Mouse (Mus musculus) skeletal muscle tissue, adult 2 months (tissue): Measurements from ENCODE around the gene Pld1.
"Not testable (repeated sequence)": the region's sequence is repeated elsewhere in the genome, so short reads cannot be mapped to it uniquely, and the experiment has no call there.

Experiments used
- DNase-seq: peaks from one replicate; pipeline ENCODE4 v3.0.0-alpha.2; 2012; ENCODE audit warnings: low read depth, low spot score

Gene Pld1

DNA sequence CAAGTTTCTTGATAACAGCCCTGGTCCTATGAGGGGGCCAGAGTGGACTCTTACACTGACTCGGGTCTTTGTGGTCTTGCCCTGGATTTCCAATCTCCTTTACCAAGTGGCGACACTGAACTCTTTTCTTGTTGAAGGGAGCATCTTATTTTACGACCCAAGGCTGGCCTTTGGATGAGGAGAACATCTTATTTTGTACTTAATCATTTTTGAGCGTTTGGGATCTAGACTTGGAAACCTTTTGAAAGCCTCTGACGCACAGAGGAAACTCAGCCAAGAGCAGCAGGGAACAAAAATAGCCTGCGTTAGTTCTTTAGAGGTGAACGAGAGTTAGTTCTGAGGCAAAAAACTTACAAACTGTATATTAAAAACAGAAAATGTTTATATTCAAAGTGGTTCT, 4.5 kb downstream of the Pld1 start:
- peak; percentile 69 for DNase-seq

DNA sequence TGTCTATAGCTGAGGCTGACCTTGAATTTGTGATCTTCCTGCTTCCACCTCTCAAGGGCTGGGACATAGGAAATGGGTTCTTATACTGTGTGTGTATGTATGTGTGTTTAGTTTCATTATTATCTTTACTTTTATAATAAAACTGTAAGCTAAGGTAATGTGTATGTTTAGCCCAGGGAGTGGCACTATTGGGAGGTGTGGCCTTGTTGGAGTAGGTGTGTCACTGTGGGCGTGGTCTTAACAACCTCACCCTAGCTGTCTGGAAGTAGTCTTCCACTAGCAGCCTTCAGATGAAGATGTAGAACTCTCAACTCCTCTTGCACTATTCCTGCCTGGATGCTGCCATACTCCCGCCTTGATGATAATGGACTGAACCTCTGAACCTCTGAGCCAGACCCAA, 6.9 kb downstream of the Pld1 start:
- not testable (repeated sequence) for DNase-seq

DNA sequence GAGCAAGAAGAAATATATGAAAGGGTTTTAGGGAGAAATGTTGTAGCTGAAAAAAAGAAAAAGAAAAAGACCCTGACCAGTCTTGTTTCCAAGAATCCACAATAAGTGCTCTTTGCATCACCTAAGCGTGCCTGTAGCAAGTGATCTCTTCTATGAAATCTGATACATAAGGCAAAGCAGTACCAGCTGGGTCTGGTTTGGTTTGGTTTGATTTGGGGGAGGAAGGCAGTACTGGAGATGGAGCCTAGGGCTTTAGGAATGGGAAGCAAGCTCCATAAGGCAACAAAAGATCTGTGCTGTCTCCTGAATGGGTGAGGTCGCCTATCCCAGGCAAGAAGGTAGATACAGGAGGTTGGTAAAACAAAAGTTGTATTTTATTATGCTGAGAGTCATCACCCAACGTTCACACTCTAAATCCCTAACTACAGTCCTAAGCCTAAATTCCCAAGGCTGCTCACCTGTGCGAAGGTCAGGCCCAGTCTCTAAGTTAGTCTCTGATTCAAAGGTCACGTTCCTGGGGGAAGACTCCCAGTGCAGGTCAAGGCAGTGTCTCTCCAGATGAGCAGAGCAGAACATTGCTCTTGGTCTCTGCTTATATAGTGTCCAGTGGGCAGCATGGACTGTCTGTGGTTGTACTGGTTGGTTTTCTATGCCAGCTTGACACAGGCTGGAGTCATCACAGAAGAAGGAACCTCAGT, 10.8 kb downstream of the Pld1 start:
- DNase-seq: no peak

DNA sequence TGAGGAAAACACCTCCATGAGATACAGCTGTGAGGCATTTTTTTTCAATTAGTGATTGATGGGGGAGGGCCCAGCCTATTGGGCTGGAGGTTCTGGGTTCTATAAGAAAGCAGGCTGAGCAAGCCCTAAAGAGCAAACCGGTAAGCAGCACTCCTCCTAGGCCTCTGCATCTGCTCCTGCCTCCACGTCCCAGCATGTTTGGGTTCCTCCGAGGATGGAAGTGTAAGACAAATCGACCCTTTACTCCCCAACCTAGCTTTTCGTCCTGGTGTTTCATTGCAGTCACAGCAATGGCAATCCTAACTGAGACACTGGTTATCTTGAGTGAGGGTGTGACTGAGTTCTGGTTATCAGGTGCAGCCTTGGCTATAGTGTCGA, 11.4 kb downstream of the Pld1 start:
- no peak for DNase-seq

DNA sequence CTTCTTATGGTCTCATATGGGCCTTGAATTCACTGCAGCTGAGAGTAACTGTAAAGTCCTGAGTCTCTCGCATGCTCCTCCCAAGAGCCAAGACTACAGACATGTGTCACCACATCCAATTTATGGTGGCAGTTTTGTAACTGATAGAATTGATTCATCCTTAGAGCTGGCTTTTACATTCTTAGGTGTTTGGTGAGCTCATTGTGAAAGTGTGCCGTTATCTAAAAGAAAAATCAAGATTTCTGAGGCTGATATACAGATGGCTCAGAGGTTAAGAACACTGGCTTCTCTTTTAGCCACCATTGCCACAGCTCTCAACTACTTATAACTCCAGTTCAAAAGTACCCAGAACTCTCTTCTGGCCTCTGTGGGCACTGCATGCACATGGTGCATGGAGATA, 12.2 kb downstream of the Pld1 start:
- no peak for DNase-seq

DNA sequence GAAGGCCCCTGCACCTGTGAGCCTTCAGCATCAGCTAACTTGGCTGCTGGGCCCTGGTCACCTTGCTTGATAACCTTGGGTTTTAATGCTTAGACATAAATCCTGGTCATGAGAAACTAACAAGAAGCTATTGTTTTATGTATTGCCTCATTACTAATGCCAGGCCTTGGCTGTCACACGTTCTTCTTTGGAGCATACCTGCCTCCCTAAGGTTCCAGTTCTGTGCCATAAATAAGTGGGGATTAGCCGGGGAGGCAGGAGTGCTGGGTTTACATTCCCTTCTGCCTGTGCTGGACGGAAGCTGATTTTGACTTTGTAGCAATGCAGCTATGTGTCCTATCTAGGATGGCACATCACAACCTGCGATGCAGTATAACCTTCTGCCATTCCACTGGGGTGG, 13.2 kb downstream of the Pld1 start:
- no peak for DNase-seq

DNA sequence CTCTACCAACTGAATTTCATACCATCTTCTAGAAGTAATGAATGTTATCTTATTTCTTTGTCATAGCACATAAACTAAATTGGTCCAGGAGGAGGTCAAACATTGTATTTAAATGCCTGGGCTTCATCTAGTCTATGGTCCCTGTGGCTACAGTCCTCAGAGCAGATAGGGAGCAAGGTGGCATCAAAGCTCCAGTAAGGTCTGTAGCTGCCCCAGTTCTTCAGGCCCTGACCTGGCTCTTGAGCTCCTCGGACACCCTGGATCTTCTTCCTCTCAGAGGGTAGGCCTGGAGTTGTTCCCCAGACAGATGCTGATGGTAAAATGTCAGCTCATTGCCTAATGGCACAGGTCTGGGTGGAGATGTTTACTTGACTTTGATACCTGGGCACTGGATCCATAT, 17.5 kb downstream of the Pld1 start:
- no peak for DNase-seq

DNA sequence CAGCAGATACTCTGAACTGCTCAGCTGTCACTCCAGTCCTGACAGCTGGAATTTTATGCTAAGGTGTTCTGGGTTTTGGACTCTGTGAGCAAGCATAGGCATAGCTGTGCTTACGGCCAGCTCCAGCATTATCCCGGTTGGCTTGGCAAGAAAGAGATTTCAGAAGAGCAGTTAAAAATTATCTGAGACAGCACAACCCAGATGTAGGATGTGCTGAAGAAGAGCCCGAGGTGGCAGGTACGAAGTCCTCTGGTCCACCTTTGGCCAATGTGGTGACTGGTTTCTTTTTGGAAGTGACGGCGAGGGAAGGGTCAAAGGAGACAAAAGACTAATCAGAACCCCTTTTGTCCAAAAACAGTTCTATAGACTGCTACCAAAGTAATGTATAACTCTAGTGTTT, 20.7 kb downstream of the Pld1 start:
- DNase-seq: no peak

DNA sequence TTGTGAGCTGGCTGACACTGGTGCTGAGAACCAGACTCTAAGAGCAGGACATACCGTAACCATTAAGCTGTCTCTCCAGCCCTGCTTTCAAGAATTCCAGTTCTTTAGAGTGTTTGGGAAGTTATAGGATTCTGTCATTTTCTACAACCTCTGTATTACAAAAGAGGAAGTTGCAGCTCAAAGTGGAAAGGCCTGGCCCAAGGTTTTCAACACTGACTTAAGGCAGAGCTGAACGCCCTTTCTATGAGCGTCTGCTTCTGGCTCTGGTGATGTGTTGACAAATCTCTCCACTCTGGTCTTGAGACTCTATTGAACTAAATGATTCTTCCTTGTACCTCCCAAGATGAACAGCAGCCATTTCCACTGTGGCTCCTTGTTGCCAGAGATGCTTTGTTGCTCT, 22.7 kb downstream of the Pld1 start:
- DNase-seq: no peak

DNA sequence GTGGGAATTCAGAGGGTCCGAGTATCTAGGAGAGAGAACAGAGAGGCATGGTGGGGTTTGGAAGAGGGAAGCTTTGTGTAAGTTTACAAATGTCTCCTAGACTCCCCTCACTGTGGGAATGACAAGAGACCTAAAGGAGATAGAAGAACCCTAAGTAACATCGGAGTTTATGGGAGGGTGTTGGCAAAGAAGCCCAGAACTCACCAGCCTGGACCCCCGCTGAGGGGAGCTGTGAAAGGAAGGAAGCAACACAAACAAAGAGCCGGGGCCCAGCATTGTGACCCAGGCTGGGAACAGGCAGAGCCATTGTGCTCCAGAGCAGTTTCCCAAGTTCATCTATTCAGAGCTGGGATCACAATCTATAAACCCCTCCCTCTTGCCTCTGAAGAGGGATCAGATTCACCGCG, 25.3 kb downstream of the Pld1 start:
- no peak for DNase-seq

DNA sequence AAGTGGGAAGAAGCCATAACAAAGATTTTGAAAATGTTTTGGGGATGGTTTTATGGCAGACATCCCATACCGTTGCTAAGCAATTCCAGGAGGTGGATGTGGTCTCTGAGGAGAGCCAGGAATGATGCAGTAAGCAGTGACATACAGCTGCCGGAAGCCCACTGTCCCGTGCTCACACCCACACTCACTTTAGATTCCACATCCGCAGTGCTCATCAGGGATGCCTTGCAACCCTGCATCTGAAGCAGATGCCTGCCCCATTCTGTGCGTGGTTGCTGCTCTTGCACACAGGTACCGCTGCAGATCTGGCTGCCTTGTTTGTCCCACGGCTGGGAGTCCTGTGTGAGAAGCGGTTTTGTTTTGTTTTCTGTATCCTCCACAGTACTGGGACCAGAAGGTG, 30.2 kb downstream of the Pld1 start:
- no peak for DNase-seq

DNA sequence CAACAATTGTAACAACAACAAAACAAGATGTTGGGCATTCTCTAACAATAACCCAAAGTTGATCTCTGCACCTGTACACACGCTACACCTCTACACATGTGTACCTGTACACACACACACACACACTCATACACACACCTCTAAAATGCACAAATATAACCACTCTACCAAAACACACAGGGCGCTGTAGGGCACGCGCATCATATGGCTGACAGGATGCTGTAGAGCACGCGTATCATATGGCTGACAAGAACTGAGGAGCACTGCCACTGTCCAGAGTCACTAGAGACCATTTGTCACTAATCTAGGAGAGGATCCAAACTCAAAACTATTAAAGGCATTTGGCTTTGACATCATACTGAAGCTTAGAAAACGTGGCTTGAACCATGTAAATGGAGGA, 35.4 kb downstream of the Pld1 start:
- no peak for DNase-seq

DNA sequence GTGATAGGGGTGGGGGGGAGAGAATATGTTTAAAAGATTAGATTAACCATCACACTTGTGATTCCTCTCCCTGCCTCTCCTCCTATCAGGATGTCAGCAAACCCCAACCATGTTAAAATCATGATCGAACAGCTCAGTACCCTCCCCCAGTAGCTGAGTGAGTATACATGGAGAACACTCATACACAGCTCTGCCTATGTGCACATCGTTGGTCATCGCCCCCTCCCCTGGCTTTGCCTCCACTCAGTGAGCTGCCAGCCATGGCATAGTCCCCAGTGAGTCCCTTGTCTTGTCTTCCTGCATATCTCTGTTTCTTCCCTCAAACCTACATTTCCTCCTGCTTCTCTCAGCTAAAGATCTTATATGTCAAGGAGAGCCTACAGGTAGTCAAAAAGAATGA, 36.5 kb downstream of the Pld1 start:
- DNase-seq: no peak

DNA sequence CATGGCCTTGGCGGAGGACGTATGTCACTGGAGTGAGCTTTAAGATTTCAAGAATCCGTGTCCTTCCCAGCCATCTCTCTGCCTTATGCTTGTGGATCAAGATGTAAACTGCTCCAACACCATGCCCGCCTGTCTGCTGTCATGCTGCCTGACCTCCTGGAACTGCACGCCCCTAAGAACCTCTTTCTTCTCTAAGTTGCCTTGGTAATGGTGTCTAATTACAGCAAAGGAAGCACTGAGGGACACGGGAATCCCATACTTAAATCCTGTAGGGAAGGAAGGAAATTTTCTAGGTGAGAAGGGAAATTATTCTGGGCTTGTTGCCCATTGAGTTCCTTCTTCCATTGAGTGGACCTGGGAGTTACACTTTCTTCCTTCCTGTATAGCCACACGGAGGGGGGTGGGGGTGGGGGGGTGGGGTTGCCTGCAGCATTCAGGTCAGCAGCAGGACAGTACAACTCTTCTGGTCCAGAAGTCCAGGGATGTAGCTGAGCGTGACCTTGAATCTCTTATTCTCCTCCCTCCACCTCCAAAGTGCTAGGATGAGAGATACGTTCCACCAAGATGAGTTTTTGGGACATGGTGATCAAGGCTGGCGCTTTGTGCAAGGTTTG, 38.5 kb downstream of the Pld1 start:
- DNase-seq: no peak

DNA sequence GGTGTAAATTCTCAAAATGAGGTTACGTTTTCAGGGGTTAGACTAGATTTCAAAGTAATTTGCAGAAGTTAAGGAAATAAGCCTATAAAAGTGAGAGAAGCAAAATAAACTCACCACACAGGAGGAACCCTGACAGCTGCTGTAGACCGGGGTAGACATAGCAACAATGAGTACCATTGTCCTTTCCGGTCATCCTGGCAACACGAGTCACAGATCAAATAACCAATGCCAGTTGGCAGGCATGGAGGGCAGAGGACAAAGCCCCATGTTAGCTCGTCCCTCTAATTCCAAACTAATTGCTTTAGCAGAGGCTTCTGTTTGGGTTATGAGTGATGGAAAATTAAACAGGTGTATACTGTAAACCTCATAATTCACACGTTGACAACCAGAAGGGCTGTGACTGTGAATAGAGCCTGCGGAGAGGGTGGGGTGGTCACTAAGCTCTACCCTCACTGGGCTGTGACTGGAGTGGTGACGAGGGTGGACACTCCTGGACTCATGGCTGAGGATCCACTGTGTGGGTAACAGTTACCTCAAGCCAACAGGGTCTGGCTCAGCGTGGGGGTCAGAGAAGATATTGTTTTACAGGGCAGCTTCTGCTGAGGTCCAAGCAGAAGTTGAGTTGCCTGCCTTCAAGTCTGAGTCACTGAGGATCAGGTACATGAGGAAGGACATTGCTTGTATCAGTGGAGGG, 39.7 kb downstream of the Pld1 start:
- no peak for DNase-seq

DNA sequence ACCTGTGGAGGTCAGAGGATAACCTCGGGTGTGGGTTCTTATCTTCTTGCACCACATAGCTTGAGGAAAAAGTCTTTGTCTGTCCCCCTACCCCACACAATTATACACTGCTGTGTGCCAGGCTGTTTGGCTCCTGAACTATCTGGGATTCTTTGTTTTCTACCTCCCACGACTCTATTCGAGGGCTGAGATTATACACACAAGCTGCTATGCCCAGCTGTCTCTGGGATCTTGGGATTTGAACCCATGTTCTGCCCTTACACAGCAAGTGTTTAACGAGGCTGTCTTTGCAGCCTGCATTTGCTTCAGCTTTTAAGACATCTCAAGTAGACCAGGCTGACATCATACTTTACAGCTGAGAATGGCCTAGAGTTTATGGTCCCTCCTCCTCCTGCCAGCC, 43.1 kb downstream of the Pld1 start:
- DNase-seq: no peak

DNA sequence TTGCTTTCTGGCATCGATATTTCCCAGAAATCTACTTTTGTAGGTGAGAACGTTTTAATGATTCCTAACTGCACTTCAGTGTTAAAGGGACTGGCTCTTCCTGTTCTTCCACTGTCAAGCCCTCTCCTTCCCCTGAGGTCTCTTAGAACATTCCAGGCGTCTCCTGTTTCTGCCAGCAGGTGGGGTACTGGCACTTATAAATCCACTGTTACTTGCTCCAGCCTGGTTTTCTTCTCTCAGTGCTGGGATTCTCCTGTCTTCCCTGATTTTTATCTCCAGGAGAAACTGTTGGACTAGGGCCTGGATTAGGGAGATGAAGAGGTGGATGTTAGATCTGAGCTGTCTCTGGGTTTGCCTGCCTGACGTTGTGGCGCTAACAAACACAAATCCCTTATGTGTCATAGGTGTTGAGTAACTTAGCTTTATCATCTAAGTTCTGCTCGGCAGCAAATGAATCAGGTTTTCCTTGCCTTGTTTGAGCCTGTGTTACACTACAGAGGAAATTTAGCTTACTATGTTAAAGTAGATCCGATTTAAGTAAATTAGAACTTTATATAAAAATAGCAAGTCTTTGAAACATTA, 44.0 kb downstream of the Pld1 start:
- peak; percentile 66 for DNase-seq

DNA sequence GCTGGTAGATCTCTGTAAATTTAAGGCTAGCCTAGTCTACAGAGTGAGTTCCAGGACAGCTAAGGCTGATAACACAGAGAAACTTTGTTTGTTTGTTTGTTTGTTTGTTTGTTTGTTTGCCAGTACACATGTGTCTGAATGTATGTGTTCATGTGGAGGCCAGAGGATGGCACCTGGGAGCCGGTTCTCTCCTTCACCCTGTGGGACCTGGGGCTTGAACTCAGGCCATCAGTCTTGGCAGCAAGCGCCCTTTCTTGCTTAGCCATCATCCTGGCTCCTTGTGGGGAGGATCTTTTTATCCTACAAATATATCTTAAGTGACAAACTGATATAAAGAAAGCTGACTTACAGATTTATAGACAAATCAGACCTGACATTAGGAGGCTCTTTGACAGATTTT, 44.8 kb downstream of the Pld1 start:
- no peak for DNase-seq

DNA sequence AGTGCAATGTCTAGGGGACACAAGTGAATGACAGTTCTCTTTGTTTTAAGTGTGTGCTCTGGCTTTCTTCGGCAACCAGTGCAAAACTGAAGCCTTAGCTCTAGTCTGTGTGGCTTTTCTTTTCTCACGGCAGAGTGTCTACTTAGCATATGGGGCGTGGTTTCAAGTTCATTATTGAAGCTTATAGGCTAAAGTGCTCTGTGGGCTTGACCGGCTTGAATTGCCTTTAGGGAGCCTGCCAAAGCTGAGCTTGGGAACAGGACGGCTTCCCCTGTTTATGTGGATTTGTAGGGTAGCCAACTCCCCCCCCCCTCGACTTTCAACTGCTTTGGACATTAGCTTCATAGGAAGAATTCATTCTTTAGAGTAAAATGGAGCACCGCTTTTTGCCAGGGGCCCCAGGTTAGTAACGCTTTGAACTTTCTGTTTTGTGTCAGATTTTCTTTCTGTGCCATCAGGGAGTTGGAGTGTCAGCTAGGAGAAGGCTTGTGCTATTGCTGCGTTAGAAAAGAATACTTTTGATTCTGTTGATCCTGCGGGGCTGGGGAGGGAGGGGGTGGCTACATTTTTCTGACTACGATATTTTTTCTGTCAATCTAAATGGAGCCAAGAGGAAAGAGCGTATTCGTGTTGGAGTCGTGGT, 45.6 kb downstream of the Pld1 start:
- DNase-seq: peak; percentile 87

DNA sequence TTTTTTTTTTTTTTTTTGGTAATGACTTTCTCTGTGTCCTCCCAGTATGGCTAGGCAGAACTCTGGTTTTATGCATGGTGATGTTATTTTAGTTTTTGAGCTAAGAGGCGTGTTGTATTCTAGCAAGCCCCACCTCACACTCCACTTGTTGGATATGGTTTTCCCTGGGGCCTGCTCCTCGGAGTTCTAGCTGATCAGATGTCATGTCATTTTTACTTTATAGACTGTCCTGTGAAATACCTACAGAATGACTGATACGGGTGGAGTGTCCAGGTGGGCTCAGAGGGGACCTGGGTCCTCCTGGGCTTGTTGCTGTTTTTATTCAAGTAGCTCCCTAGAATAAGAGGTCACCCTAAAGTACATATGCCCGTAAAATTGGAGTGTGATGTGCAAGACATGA, 46.1 kb downstream of the Pld1 start:
- no peak for DNase-seq

DNA sequence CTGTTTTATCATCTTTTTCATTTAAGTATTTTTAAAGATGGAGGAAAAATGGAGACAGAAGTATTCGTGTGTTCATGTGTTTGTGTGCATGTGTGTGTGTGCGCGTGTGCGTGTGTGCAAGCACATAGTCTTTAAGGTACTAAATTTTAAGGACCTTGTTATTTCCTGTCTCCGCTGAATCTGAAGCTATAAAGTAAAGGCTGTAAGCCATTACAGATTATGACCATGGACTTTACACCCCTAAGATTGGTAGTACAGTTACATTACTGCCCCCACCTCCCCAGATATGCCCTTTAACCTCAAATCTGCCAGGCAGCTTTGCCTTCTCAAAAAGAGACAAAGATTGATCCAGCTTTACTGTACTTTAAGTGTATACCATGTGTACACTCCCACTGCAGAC, 46.8 kb downstream of the Pld1 start:
- DNase-seq: no peak

DNA sequence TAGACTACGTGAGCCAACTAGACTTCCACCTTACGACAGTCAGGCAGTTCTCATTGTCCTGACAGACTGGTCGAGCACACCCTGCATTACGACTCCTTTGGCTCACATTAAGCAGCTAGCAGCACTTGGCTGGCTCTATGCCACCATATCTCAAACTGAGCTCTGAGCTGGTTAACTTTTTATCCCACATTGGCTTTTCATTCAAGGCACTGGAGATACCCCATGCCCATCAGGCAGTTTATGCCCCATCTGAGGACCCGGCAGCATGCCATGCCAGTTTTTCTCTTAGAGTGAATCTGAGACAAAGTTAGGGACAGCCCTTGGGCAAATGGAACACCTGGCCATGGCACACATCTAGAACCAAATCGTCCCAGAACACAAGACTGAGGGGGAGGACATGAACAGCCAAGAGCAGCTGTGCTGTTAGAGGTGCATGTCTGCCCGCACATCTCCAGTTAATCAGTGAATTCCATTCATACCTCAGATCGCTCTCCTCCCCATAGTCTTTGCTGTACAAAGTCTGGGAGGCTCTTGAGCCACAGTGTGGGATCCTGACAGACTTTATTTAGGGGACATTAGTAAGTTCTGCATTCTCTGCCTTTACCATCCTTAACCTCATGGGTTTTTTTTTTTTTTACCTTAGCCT, 49.5 kb downstream of the Pld1 start:
- no peak for DNase-seq
